Mouse (Mus musculus) retina, embryonic 14.5 days (tissue): ENCODE results near the gene Uqcc2.

Source experiments
- DNase-seq: peaks from one replicate; pipeline ENCODE4 v3.0.0-alpha.2; 2015; ENCODE audit warnings: low spot score

Gene Uqcc2

DNA sequence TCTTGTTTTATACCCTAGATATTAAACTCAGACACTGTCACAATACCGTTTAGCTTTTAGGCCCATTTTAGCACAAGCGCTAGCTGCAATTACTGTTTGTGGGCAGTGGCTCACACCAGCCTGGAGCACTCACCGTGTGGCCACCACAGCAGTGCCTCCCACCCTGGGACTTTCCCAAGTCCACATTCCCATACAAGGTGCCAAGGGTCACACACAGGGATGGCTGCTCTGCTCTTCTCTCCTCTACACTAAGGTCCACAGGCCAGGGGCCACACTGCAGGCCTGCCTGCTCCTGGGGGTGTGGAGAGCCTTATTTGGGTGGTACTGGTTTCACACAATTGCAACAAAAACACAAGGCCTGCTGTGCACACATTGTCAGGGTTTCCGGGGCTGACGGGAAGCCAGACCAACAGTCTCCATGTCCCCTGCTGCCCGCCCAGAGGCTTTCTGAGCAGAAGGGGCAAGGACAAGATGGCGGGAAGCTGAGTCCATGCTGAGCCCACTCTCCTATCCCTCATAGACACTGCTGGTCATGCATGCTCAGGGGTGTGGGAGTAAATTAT, 9.8 kb downstream of the Uqcc2 start:
- no peak for DNase-seq

- no peak for DNase-seq
Observed at GRCm38 (mm10) chr17:27123103-27123502, 10.6 kb downstream of the Uqcc2 start.

DNA sequence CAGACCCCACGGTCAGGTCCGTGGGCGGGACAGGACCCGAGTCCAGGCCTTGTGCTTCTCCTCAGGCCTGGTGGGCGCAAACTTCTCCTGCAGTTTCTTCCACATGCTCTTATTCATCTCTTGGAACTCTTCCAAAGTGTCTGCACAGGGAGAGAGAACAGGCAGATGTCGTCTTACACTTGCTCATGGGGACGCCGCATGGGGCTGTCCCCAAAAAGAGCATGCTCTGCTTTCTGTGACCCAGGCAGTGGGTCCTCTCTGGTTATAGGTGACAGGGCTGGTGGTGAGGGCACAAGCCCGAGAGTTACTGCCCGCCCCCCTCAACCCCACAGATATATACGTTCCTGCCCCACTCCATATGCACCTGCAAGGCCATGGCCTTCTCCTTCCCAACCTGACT, 11.0 kb downstream of the Uqcc2 start:
- no peak for DNase-seq

GRCm38 (mm10) chr17:27121781-27122180, 11.9 kb downstream of the Uqcc2 start:
- DNase-seq: no peak

DNA sequence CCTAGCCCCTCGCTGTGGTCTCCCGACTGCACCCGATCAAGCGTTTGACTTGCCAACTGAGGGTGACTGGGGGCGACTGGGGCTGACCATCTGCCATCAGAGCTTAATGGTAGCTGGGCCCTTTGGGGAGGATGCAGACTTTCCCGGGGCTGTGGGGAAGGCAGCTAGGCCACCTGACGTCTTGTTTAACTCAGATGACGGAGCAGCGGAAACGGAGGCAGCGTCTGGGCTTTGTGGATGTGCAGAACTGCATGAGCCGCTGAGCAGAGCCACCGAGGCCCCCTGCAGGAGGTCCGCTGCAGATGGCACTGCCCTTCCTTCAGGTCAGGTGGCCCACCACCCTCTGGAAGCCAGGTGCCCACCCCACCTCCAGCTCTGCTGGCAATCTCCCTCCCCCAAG, 12.4 kb downstream of the Uqcc2 start:
- peak; percentile 44 for DNase-seq

GRCm38 (mm10) chr17:27120561-27121024, 13.1 kb downstream of the Uqcc2 start:
- DNase-seq: peak; percentile 83

GRCm38 (mm10) chr17:27119954-27120353, 13.8 kb downstream of the Uqcc2 start:
- no peak for DNase-seq

DNA sequence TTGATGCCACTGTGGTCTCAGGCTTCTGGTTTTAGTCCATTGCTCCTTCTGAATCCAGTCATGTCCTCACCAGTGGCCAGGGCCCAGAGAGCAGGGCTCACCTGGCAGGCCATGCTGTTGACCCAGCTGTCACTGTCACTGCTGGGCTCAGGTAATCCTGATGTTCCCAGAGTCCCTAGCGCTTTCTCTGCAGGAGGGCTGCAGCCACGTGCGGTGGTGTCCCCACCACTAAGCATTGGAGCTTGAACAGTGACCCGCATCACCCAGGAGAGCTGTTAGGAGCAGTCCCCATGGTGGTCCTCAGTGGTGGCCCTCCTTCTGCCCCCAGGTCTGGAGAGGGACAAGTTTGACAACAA, 14.2 kb downstream of the Uqcc2 start:
- no peak for DNase-seq

- no peak for DNase-seq
Observed at GRCm38 (mm10) chr17:27118676-27119539, 14.8 kb downstream of the Uqcc2 start.

GRCm38 (mm10) chr17:27110072-27110471, 23.6 kb downstream of the Uqcc2 start:
- no peak for DNase-seq

DNA sequence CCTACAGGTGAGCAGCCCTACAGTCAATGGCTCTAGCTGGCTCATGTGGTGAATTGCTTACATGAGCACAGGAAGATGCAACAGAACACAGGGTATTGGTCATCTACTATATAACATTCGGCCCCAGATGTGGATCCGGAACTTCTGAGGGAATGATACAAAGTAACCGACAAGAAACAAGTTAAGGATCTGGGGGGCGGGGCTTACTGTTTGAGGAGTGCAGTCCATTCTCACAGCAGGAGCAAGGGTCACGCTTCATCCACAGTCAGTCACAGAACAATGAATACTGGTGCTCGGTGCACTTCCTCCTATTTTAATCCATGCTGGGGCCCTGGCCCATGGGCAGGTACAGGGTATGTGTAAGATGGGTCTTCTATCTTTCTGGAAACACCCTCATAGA, 25.8 kb downstream of the Uqcc2 start:
- DNase-seq: no peak

GRCm38 (mm10) chr17:27106745-27107144, 27.0 kb downstream of the Uqcc2 start:
- DNase-seq: peak; percentile 47

- no peak for DNase-seq
Observed at GRCm38 (mm10) chr17:27105698-27106470, 27.8 kb downstream of the Uqcc2 start.

DNA sequence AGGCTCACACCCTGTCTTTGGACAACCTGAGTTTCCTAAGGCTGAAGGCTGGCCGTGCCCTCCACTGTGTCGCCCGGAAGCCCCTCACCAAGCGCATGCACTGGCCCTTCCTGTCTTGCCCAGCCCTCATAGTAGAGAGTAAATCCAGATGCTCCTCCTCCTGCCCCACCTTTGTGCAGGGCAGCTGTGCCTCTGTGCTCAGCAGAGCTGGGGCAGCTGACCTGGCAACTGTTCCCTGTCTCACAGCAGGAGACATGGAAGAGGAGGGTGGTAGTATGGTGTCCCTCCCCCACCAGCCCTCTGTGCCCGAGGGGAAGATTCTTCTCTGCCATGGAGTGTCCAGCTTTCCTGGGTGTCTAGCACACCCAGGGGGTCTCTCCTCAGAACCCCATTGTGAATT, 32.0 kb downstream of the Uqcc2 start:
- DNase-seq: no peak

DNA sequence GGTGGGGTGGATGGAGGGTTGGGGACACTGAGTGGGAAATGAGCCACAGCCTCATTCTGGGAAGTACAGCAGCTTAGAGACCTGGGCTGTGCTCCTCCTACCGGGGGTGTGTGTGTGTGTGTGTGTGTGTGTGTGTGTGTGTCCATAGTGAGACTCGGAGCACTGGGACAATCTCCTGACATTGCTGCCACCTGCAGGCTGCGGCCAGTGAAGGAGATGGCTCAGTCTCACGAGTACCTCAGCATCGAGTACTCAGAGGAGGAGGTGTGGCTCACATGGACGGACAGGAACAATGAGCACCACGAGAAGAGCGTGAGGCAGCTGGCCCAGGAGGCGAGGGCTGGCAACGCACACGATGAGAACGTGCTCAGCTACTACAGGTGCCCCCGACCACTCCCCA, 38.0 kb downstream of the Uqcc2 start:
- peak; percentile 60 for DNase-seq

GRCm38 (mm10) chr17:27090068-27090467, 43.6 kb downstream of the Uqcc2 start:
- DNase-seq: no peak

- DNase-seq: peak; percentile 75
Observed at GRCm38 (mm10) chr17:27087426-27087825, 46.3 kb downstream of the Uqcc2 start.

DNA sequence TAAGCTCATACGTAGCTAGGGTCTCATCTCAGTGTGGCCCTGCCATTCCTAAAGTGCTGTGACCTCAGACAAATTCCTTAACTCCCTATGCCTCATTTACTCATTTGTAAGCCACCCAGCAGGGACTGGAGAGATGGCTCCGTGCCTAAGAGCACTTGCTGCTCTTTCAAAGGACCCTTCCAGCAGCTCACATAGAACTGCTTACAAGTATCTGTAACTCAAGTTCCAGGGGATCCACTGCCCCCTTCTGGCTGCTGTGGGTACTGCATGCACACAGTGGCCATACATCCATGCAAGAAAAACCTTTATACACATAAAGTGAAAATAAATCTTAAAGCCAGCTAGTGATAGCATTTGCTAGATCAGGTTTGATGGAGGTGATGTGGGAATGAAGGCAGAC, 48.0 kb downstream of the Uqcc2 start:
- DNase-seq: peak; percentile 70

- no peak for DNase-seq
Observed at GRCm38 (mm10) chr17:27083601-27084000, 50.1 kb downstream of the Uqcc2 start.

- DNase-seq: no peak
Observed at GRCm38 (mm10) chr17:27082796-27083195, 50.9 kb downstream of the Uqcc2 start.

DNA sequence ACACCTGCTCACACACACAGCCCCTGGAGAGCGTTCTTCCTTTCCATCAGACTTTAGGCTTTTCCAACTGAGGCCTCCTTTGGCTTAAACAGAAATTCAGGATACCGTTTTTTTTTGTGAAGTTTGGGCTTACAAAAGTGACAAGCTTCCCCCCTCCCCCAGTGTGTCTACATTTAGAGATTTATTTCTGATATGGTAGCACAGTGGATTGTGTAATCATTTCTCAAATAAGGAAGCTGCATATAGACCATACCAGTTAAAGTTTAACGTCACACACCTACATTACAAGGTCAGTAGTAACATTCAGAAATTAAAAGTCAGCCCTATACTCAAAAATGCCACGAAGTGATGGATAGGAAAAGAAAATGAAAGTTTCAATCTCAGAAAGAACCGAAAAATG, 51.8 kb downstream of the Uqcc2 start:
- no peak for DNase-seq

GRCm38 (mm10) chr17:27078499-27078898, 55.2 kb downstream of the Uqcc2 start:
- no peak for DNase-seq

- DNase-seq: no peak
Observed at GRCm38 (mm10) chr17:27077920-27078319, 55.8 kb downstream of the Uqcc2 start.
